Mouse (Mus musculus): ENCODE measurements at regions not wholly inside any gene's neighbourhood (a gene's known extent, or its start where the extent isn't known, plus 50 kb on each side); places are given as distances from the start of the nearest gene placed in this dataset.

- no peak overlapping the region for H3K4me3 ChIP-seq
- no peak overlapping the region for H3K27ac ChIP-seq
- no peak for TF ChIP-seq CTCF (conservative IDR thresholded peaks at IDR 0.05)
- DNase-seq (ENCODE audit: low spot score in 2 of 2), result no peak
Observed at GRCm38 (mm10) chr5:126117906-126118521, 586.4 kb downstream of the Tmem132b start.

- Histone ChIP-seq H3K27ac (no peak overlapping the region), H3K4me3 (no peak overlapping the region)
- no peak for TF ChIP-seq CTCF (conservative IDR thresholded peaks at IDR 0.05)
- DNase-seq (ENCODE audit: low spot score in 2 of 2), result no peak
Observed at GRCm38 (mm10) chr5:126118731-126119130, 587.2 kb downstream of the Tmem132b start.

- Histone ChIP-seq H3K27ac (no peak overlapping the region), H3K4me3 (no peak overlapping the region)
- DNase-seq (ENCODE audit: low spot score in 2 of 2), result no peak
- no peak for TF ChIP-seq CTCF (conservative IDR thresholded peaks at IDR 0.05)
Observed at GRCm38 (mm10) chr5:126123216-126123615, 591.6 kb downstream of the Tmem132b start.

- DNase-seq (ENCODE audit: low spot score in 2 of 2), result no peak
- H3K4me3 ChIP-seq, result no peak overlapping the region
- no peak overlapping the region for H3K27ac ChIP-seq
- no peak for TF ChIP-seq CTCF (conservative IDR thresholded peaks at IDR 0.05)
Observed at GRCm38 (mm10) chr5:126127486-126127885, 595.9 kb downstream of the Tmem132b start.

GRCm38 (mm10) chr5:126148908-126149307 is 617.3 kb downstream of the Tmem132b start:
- no peak overlapping the region for H3K4me3 ChIP-seq
- no peak for TF ChIP-seq CTCF (conservative IDR thresholded peaks at IDR 0.05)
- DNase-seq (ENCODE audit: low spot score in 2 of 2), result no peak
- no peak overlapping the region for H3K27ac ChIP-seq

- no peak for DNase-seq (ENCODE audit: low spot score in 2 of 2)
- no peak for TF ChIP-seq CTCF (conservative IDR thresholded peaks at IDR 0.05)
- no peak overlapping the region for H3K4me3 ChIP-seq
- no peak overlapping the region for H3K27ac ChIP-seq
Observed at GRCm38 (mm10) chr5:126155216-126155880, 623.8 kb downstream of the Tmem132b start.

- no peak for DNase-seq (ENCODE audit: low spot score in 2 of 2)
- Histone ChIP-seq H3K27ac (no peak overlapping the region), H3K4me3 (no peak overlapping the region)
- TF ChIP-seq CTCF (conservative IDR thresholded peaks at IDR 0.05), result peak; percentile 45
Observed at GRCm38 (mm10) chr5:126186111-126186510, 654.5 kb downstream of the Tmem132b start.

GRCm38 (mm10) chr5:126199876-126200275 is 668.3 kb downstream of the Tmem132b start:
- H3K27ac ChIP-seq, result no peak overlapping the region
- H3K4me3 ChIP-seq, result no peak overlapping the region
- TF ChIP-seq CTCF (conservative IDR thresholded peaks at IDR 0.05), result 0 out of 2 replicates have a peak, but pooled peaks have one; percentile 18
- peak in 1 of 2 experiments; percentile 52 for DNase-seq (ENCODE audit: low spot score in 2 of 2)

GRCm38 (mm10) chr5:126201535-126201934 is 670.0 kb downstream of the Tmem132b start:
- no peak for DNase-seq (ENCODE audit: low spot score in 2 of 2)

GRCm38 (mm10) chr5:126201996-126202395 is 670.4 kb downstream of the Tmem132b start:
- no peak overlapping the region for H3K4me3 ChIP-seq
- no peak overlapping the region for H3K27ac ChIP-seq
- DNase-seq (ENCODE audit: low spot score in 2 of 2), result no peak
- no peak for TF ChIP-seq CTCF (conservative IDR thresholded peaks at IDR 0.05)

More at GRCm38 (mm10) chr5:126201535-126201934, 670.0 kb downstream of the Tmem132b start:
- no peak overlapping the region for H3K27ac ChIP-seq
- peak; percentile 71 for TF ChIP-seq CTCF (conservative IDR thresholded peaks at IDR 0.05)
- H3K4me3 ChIP-seq, result no peak overlapping the region

GRCm38 (mm10) chr5:126217016-126217415 is 685.4 kb downstream of the Tmem132b start:
- TF ChIP-seq CTCF (conservative IDR thresholded peaks at IDR 0.05), result no peak
- peak in 1 of 2 experiments; percentile 60 for DNase-seq (ENCODE audit: low spot score in 2 of 2)
- Histone ChIP-seq H3K27ac (peak overlapping the region; percentile 86), H3K4me3 (no peak overlapping the region)

- no peak for TF ChIP-seq CTCF (conservative IDR thresholded peaks at IDR 0.05)
- peak overlapping the region; percentile 86 for H3K27ac ChIP-seq
- no peak overlapping the region for H3K4me3 ChIP-seq
- DNase-seq (ENCODE audit: low spot score in 2 of 2), result no peak
Observed at GRCm38 (mm10) chr5:126217746-126218145, 686.2 kb downstream of the Tmem132b start.

- no peak for DNase-seq (ENCODE audit: low spot score in 2 of 2)
- H3K27ac ChIP-seq, result no peak overlapping the region
- no peak for TF ChIP-seq CTCF (conservative IDR thresholded peaks at IDR 0.05)
- H3K4me3 ChIP-seq, result no peak overlapping the region
Observed at GRCm38 (mm10) chr5:126223696-126224095, 692.1 kb downstream of the Tmem132b start.

GRCm38 (mm10) chr5:126230768-126231167 is 699.2 kb downstream of the Tmem132b start:
- TF ChIP-seq CTCF (conservative IDR thresholded peaks at IDR 0.05), result no peak
- no peak for DNase-seq (ENCODE audit: low spot score in 2 of 2)
- H3K27ac ChIP-seq, result no peak overlapping the region
- H3K4me3 ChIP-seq, result no peak overlapping the region
